Mouse (Mus musculus) liver, adult 2 months (tissue): ENCODE results near the gene Rundc1.

ENCODE experiments used
- CTCF ChIP-seq: fragments of 200-500 bp; IDR thresholded peaks from 2 replicates; pipeline ENCODE4 v1.5.1; 2011; ENCODE audit warnings: low read depth, low read length, control low read depth
- POLR2A ChIP-seq: fragments of 200-500 bp; IDR thresholded peaks from 2 replicates; pipeline ENCODE4 v1.6.1; 2011; ENCODE audit warnings: low read length, control low read depth; ENCODE audit not compliant: insufficient read depth; ENCODE audit errors: extremely low read depth

DNA sequence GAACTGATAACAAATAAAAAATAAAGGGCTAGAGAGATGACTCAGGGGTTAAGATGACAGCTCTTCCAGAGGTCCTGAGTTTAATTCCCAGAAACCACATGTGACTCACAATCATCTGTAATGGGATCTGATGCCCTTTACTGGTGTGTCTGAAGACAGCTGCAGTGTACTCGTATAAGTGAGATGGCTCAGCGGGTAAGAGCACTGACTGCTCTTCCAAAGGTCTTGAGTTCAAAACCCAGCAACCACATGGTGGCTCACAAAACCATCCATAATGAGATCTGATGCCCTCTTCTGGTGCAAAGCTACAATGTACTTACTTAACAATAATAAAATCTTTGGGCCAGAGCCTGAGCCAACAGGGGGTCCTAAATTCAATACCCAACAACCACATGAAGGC is 9.6 kb upstream of the Rundc1 start:
- no peak for TF ChIP-seq CTCF
- TF ChIP-seq POLR2A = no peak
